Mouse (Mus musculus) myocyte (in vitro differentiated cells): Measurements from ENCODE around the gene Fam110c. TPM values are rescaled to one million over a fixed set of nuclear protein-coding genes. Genes with fewer than 3 reads are reported as not detected.
A peak's percentile ranks its signal among the peaks of the same experiment; 100 is the strongest.

Source experiments
- H3K27me3 ChIP-seq: one replicate; pipeline ENCODE4 v1.6.1; 2011; ENCODE audit not compliant: control insufficient read depth, insufficient read depth, insufficient read length
- H3K36me3 ChIP-seq: one replicate; pipeline ENCODE4 v1.6.1; 2011; ENCODE audit not compliant: control insufficient read depth, insufficient read depth
- H3K4me2 ChIP-seq: one replicate; pipeline ENCODE4 v1.6.1; 2011; ENCODE audit warnings: low read depth, control low read depth
- H3K4me3 ChIP-seq: one replicate; pipeline ENCODE4 v1.5.1; 2011; ENCODE audit warnings: mild to moderate bottlenecking, control low read depth, moderate library complexity
- H3K79me2 ChIP-seq: one replicate; pipeline ENCODE4 v1.6.1; 2011; ENCODE audit not compliant: control insufficient read depth, insufficient read depth
- H3ac ChIP-seq: one replicate; pipeline ENCODE4 v1.6.1; 2011; ENCODE audit not compliant: control insufficient read depth, insufficient read length
- CEBPB ChIP-seq: IDR thresholded peaks from 2 replicates; pipeline ENCODE4 v1.6.1; 2011; ENCODE audit warnings: mild to moderate bottlenecking, moderate library complexity; ENCODE audit not compliant: poor library complexity, insufficient read depth, severe bottlenecking
- E2F4 ChIP-seq: IDR thresholded peaks from one replicate; pipeline ENCODE4 v1.6.1; 2011; ENCODE audit warnings: mild to moderate bottlenecking, control low read depth, moderate library complexity; ENCODE audit not compliant: insufficient read depth
- MAX ChIP-seq: IDR thresholded peaks from one replicate; pipeline ENCODE4 v1.6.1; 2011; ENCODE audit warnings: low read depth, mild to moderate bottlenecking, control low read depth
- MYOD1 ChIP-seq, 3 experiments: IDR thresholded peaks; one replicate each; pipeline ENCODE4 v1.6.1; 2011; ENCODE audit warnings: control low read depth in 2 of 3, low read depth in 2 of 3, mild to moderate bottlenecking in 2 of 3, moderate library complexity in 1 of 3; ENCODE audit not compliant: insufficient read length in 2 of 3, control insufficient read depth in 1 of 3
- MYOG ChIP-seq, 3 experiments: IDR thresholded peaks; one replicate each; pipeline ENCODE4 v1.6.1; 2011; ENCODE audit warnings: control low read depth in 2 of 3, low read depth in 2 of 3, mild to moderate bottlenecking in 2 of 3; ENCODE audit not compliant: insufficient read length in 2 of 3, control insufficient read depth in 1 of 3, insufficient read depth in 1 of 3
- POLR2A ChIP-seq: IDR thresholded peaks from one replicate; pipeline ENCODE4 v1.6.1; 2011; ENCODE audit warnings: low read depth, mild to moderate bottlenecking, control low read depth, moderate library complexity; ENCODE audit not compliant: insufficient read length
- POLR2AphosphoS2 ChIP-seq: IDR thresholded peaks from one replicate; pipeline ENCODE4 v1.6.1; 2011; ENCODE audit warnings: low read depth, control low read depth; ENCODE audit not compliant: insufficient read length
- REST ChIP-seq: IDR thresholded peaks from one replicate; pipeline ENCODE4 v1.6.1; 2011; ENCODE audit warnings: mild to moderate bottlenecking, control low read depth, moderate library complexity; ENCODE audit not compliant: insufficient read depth, insufficient read length
- SRF ChIP-seq: IDR thresholded peaks from one replicate; pipeline ENCODE4 v1.6.1; 2011; ENCODE audit warnings: low read depth; ENCODE audit not compliant: control insufficient read depth, insufficient read length
- TCF12 ChIP-seq: IDR thresholded peaks from one replicate; pipeline ENCODE4 v1.6.1; 2011; ENCODE audit warnings: mild to moderate bottlenecking, control low read depth; ENCODE audit not compliant: poor library complexity, insufficient read depth, severe bottlenecking
- TCF3 ChIP-seq: IDR thresholded peaks from one replicate; pipeline ENCODE4 v1.6.1; 2011; ENCODE audit warnings: low read depth, control low read depth; ENCODE audit not compliant: insufficient read length
- USF1 ChIP-seq: IDR thresholded peaks from one replicate; pipeline ENCODE4 v1.6.1; 2011; ENCODE audit warnings: low read depth, mild to moderate bottlenecking, control low read depth, moderate library complexity
- polyA plus RNA-seq: library from polyadenylated mRNA; unstranded; fragments of >200 nt; fragmentation: generic; extraction: Trizol; gene quantifications from one replicate; pipeline ENCODE4 v1.2.1, GENCODE M21; 2012; ENCODE audit warnings: missing spikeins

Gene Fam110c
- polyA plus RNA-seq, 1 experiment = 0.54 TPM

- Histone ChIP-seq H3K79me2 (no peaks in the 10 kb centered on the region), H3K4me2 (no peak overlapping the region), H3K4me3 (no peak overlapping the region), H3K27me3 (no peaks in the 10 kb centered on the region), H3ac (no peak overlapping the region), H3K36me3 (no peaks in the 10 kb centered on the region)
- TF ChIP-seq MAX = no peak
- TF ChIP-seq CEBPB = 0 out of 2 replicates have a peak, but pooled peaks have one; percentile 3
- TF ChIP-seq MYOD1 (IDR thresholded peaks at IDR 0.05; ENCODE audit: control insufficient read depth in 1 of 3, insufficient read length in 2 of 3, low read depth in 2 of 3) = no peak
- TF ChIP-seq TCF3 = no peak
These were observed 27.5 kb downstream of the Fam110c start for GRCm38 (mm10) chr12:31101190-31101589.

- H3K36me3 ChIP-seq = no peaks in the 10 kb centered on the region
- no peak overlapping the region for H3K4me3 ChIP-seq
- no peak overlapping the region for H3ac ChIP-seq
- H3K4me2 ChIP-seq = no peak overlapping the region
- TF ChIP-seq TCF3 (no peak), POLR2A (no peak), SRF (no peak), USF1 (no peak), MAX (no peak), TCF12 (no peak), POLR2AphosphoS2 (no peak), REST (no peak), MYOG (IDR thresholded peaks at IDR 0.05; ENCODE audit: control insufficient read depth in 1 of 3, insufficient read depth in 1 of 3, insufficient read length in 2 of 3, low read depth in 2 of 3) (no peak), MYOD1 (IDR thresholded peaks at IDR 0.05; ENCODE audit: control insufficient read depth in 1 of 3, insufficient read length in 2 of 3, low read depth in 2 of 3) (no peak), CEBPB (no peak), E2F4 (no peak)
- no peaks in the 10 kb centered on the region for H3K79me2 ChIP-seq
- H3K27me3 ChIP-seq = no peaks in the 10 kb centered on the region
These were observed 28.2 kb downstream of the Fam110c start for GRCm38 (mm10) chr12:31101821-31102220.

GRCm38 (mm10) chr12:31116005-31116466 is 42.4 kb downstream of the Fam110c start:
- TF ChIP-seq CEBPB = no peak
- TF ChIP-seq POLR2AphosphoS2 = no peak
- TF ChIP-seq REST = no peak
- no peak for TF ChIP-seq MYOG (IDR thresholded peaks at IDR 0.05; ENCODE audit: control insufficient read depth in 1 of 3, insufficient read depth in 1 of 3, insufficient read length in 2 of 3, low read depth in 2 of 3)
- no peak for TF ChIP-seq USF1
- no peak for TF ChIP-seq TCF3
- no peak for TF ChIP-seq E2F4
- TF ChIP-seq TCF12 = no peak
- TF ChIP-seq MYOD1 (IDR thresholded peaks at IDR 0.05; ENCODE audit: control insufficient read depth in 1 of 3, insufficient read length in 2 of 3, low read depth in 2 of 3) = no peak
- TF ChIP-seq SRF = no peak
- TF ChIP-seq MAX = no peak
- no peak for TF ChIP-seq POLR2A
- Histone ChIP-seq H3K4me3 (no peak overlapping the region), H3K79me2 (no peaks in the 10 kb centered on the region), H3K27me3 (no peaks in the 10 kb centered on the region), H3K36me3 (no peaks in the 10 kb centered on the region), H3K4me2 (no peak overlapping the region), H3ac (no peak overlapping the region)

- H3ac ChIP-seq = no peak overlapping the region
- TF ChIP-seq POLR2A (no peak), MYOD1 (IDR thresholded peaks at IDR 0.05; ENCODE audit: control insufficient read depth in 1 of 3, insufficient read length in 2 of 3, low read depth in 2 of 3) (no peak), CEBPB (no peak), USF1 (no peak), POLR2AphosphoS2 (no peak), MYOG (IDR thresholded peaks at IDR 0.05; ENCODE audit: control insufficient read depth in 1 of 3, insufficient read depth in 1 of 3, insufficient read length in 2 of 3, low read depth in 2 of 3) (no peak), TCF3 (no peak), E2F4 (no peak), MAX (no peak), SRF (no peak), REST (no peak), TCF12 (no peak)
- no peak overlapping the region for H3K4me2 ChIP-seq
- no peaks in the 10 kb centered on the region for H3K27me3 ChIP-seq
- H3K4me3 ChIP-seq = no peak overlapping the region
- H3K79me2 ChIP-seq = no peaks in the 10 kb centered on the region
- H3K36me3 ChIP-seq = no peaks in the 10 kb centered on the region
These were observed 46.9 kb downstream of the Fam110c start for GRCm38 (mm10) chr12:31120535-31120934.
